Mouse (Mus musculus) heart, adult 2 months (tissue): ENCODE data around the gene Gnai2. TPM values are rescaled to one million over a fixed set of nuclear protein-coding genes. Genes with fewer than 3 reads are reported as not detected.

Experiments used
- DNase-seq, 2 experiments: peaks; one replicate each; pipeline ENCODE4 v3.0.0; 2021
- H3K27ac ChIP-seq: fragments of 200-600 bp; 2 replicates; pipeline ENCODE4 v1.8.1; 2022
- H3K27me3 ChIP-seq: fragments of 200-500 bp; 2 replicates; pipeline ENCODE4 v1.6.1; 2012; ENCODE audit warnings: mild to moderate bottlenecking, low read length, inconsistent platforms, mixed read lengths; ENCODE audit not compliant: control insufficient read depth, insufficient read depth
- H3K36me3 ChIP-seq: fragments of 200-500 bp; 2 replicates; pipeline ENCODE4 v1.6.1; 2012; ENCODE audit warnings: low read length, inconsistent platforms; ENCODE audit not compliant: control insufficient read depth, insufficient read depth
- H3K4me1 ChIP-seq: fragments of 200-500 bp; 2 replicates; pipeline ENCODE4 v1.6.1; 2011; ENCODE audit warnings: low read length; ENCODE audit not compliant: control insufficient read depth, insufficient read depth
- H3K4me3 ChIP-seq: fragments of 200-600 bp; 2 replicates; pipeline ENCODE4 v1.8.1; 2022
- H3K79me2 ChIP-seq: fragments of 200-500 bp; replicated peaks from 2 replicates; pipeline ENCODE4 v1.6.1; 2012; ENCODE audit warnings: mild to moderate bottlenecking, inconsistent platforms, low read length, moderate library complexity, mixed read lengths; ENCODE audit not compliant: control insufficient read depth, insufficient read depth
- H3K9ac ChIP-seq: fragments of 200-500 bp; 2 replicates; pipeline ENCODE4 v1.6.1; 2012; ENCODE audit warnings: low read depth, mild to moderate bottlenecking, control low read depth, inconsistent platforms, low read length, mixed read lengths
- CTCF ChIP-seq: fragments of 200-600 bp; IDR thresholded peaks from 2 replicates; pipeline ENCODE4 v1.8.1; 2022; ENCODE audit warnings: antibody characterized with exemption, mild to moderate bottlenecking, moderate library complexity
- EP300 ChIP-seq: fragments of 200-500 bp; IDR thresholded peaks from 2 replicates; pipeline ENCODE4 v1.6.1; 2011; ENCODE audit warnings: low read depth, low read length, control low read depth; ENCODE audit not compliant: insufficient read depth
- POLR2A ChIP-seq: fragments of 200-500 bp; IDR thresholded peaks from 2 replicates; pipeline ENCODE4 v1.6.1; 2011; ENCODE audit warnings: mild to moderate bottlenecking, low read depth, low read length, control low read depth; ENCODE audit not compliant: insufficient read depth
- WGBS: fragments of 180-500 bp; shearing (Covaris S2); methylation state at CpG from one replicate; pipeline ENCODE4 v1.1.7; 2018; 5-methylcytosine and 5-hydroxymethylcytosine counted together
- intact Hi-C: fragments of 180-260 bp; cut with DNase I; formaldehyde crosslinking; loops from one replicate; pipeline ENCODE4 v1.15.1; 2025
- polyA plus RNA-seq: library from polyadenylated mRNA; depleted of rRNA; stranded (reverse); fragments of >200 nt; gene quantifications from 2 replicates; pipeline ENCODE4 v1.2.3, GENCODE M21; 2012
- total RNA-seq, 2 experiments: library from RNA; stranded (reverse); gene quantifications; 2 replicates each; pipeline ENCODE4 v1.2.3; 2021

The Gnai2 gene
- total and polyA plus RNA-seq, 3 experiments: 243 to 311 (median 250) TPM

DNA sequence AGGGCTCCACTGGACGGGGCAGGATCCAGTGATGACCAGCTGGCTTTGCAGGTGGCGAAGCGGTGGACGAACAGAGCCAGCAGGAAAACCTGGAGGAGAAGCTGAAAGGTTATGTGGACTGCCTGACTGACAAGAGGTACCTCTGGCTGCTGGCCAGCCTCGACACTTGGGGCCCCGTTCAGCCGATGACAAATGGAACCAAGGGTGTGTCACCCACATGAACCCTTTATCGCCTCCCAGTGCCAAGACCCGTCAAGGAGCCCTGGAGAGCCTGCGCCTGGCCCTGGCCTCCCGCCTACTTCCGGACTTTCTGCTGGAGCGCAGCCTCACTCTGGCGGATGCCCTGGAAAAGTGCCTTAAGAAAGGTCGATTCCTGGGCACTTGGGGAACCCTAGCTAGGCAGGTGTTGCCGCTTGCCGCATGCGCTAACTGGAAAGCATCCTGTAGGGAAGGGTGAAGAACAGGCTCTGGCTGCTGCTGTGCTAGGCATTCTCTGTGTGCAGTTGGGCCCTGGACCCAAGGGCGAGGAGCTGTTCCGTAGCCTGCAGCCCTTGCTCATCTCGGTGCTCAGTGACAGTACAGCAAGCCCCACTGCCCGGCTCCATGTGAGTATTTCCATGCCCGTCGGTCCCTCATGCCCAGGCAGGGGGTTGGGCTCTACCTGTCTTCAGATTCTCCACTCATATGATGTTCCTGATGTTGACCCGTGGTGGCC is 45.0 kb downstream of the Gnai2 start:
- intact Hi-C loops: no loop called here
- Histone ChIP-seq H3K4me3 (no peak overlapping the region), H3K4me1 (peaks cover 2% of the 10 kb centered on the region; the same call in 1 of the 2 replicates), H3K27me3 (no peaks in the 10 kb centered on the region), H3K79me2 (no peaks in the 10 kb centered on the region), H3K9ac (no peak overlapping the region), H3K27ac (peak overlapping the region; percentile 48; the same call in 1 of the 2 replicates), H3K36me3 (no peaks in the 10 kb centered on the region)
- peak in 1 of 2 experiments; percentile 72 for DNase-seq
- 64% methylated on average over 25 of the region's 25 CpGs for WGBS
- TF ChIP-seq POLR2A: no peak
- no peak for TF ChIP-seq EP300
- no peak for TF ChIP-seq CTCF

DNA sequence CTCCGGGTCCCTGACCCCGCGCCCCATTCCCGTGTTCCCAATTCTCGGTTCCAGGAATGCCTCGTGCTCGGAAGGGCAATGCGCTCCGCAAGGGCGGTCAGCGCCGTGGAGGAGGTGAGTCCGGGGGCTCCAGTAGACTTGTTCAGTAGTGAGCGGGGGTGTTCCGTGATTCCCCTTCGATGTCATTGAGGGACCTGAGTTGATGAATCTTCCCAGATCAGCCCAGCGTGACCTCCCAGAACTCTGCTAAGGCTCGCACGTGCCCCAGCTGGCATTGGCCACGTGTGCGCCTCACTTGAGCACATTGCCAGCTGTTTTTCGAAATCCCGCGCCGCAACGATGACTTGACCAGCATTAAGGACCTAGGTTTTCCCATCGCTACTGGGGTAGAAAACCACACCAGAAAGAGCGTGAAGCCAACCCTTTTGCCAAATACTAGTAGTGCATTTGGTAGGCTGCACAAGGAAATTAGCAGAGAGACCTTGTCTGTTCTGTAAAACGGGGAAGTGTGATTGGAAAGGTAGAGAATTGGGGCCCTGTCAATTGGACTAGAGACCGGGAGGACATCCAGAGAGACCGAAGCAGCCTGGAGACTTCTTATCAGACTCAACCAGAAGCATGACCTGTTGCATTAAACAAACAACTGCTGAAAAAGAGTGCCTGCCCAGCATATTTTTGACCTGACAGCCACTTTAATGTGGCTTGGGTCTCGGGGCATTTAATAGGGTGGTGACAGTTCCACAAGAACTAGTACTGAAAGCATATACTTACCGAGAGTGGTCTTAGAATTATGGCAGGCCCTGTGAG is 47.1 kb downstream of the Gnai2 start:
- DNase-seq: no peak
- intact Hi-C loops: no loop called here
- Histone ChIP-seq H3K79me2 (no peaks in the 10 kb centered on the region), H3K36me3 (no peaks in the 10 kb centered on the region), H3K4me1 (no peaks in the 10 kb centered on the region; the same call in 1 of the 2 replicates), H3K4me3 (peak overlapping the region; percentile 84), H3K9ac (peak overlapping the region; percentile 64), H3K27me3 (no peaks in the 10 kb centered on the region), H3K27ac (peak overlapping the region; percentile 79)
- WGBS: 1% methylated on average over 33 of the region's 33 CpGs
- TF ChIP-seq CTCF (no peak), POLR2A (no peak), EP300 (no peak)

GRCm38 (mm10) chr9:107586974-107587832 is 48.0 kb downstream of the Gnai2 start, which contains the start of gene Ifrd2:
Gene Ifrd2, plus strand, starts transcription at chr9:107587642.
- Histone ChIP-seq H3K27ac (peak within 1 kb of the TSS; percentile 79), H3K27me3 (no peaks in the 10 kb centered on the region), H3K9ac (peak within 1 kb of the TSS; percentile 64), H3K36me3 (no peaks in the 10 kb centered on the region), H3K4me3 (peak within 1 kb of the TSS; percentile 84), H3K79me2 (no peaks in the 10 kb centered on the region), H3K4me1 (no peaks in the 10 kb centered on the region; the same call in 1 of the 2 replicates)
- intact Hi-C loops: no loop called here
- DNase-seq: peak; percentile 95 to 99
- TF ChIP-seq EP300 (peak; percentile 80), CTCF (no peak), POLR2A (peak; percentile 71)
- 9% methylated on average over 46 of the region's 46 CpGs for WGBS

DNA sequence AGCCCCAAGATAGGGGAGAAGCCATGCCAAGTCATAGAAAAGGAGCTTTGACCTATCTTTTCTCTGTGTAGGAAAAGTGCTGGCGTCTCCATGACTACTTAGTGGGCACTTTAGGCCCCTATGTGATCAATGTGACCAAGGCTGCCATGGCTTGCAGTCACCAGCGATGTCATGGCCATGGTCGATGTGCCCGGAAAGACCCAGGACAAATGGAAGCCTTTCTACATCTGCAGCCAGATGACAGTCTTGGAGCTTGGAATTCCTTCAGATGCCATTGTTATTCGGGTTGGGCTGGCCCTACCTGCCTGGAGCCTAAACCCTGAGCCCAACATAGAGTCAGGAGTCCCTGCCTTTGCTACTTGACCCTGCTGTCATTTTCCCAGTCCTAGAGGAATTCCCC is 48.7 kb downstream of the Gnai2 start:
- no peaks in the 10 kb centered on the region for H3K27me3 ChIP-seq
- H3K4me1 ChIP-seq: no peaks in the 10 kb centered on the region; the same call in none of the 2 replicates
- 79% methylated on average over 5 of the region's 5 CpGs for WGBS
- no peak overlapping the region for H3K27ac ChIP-seq
- intact Hi-C loops: no loop called here
- DNase-seq: no peak
- no peaks in the 10 kb centered on the region for H3K36me3 ChIP-seq
- H3K79me2 ChIP-seq: no peaks in the 10 kb centered on the region
- H3K4me3 ChIP-seq: no peak overlapping the region
- no peak for TF ChIP-seq CTCF
- no peak for TF ChIP-seq POLR2A
- H3K9ac ChIP-seq: no peak overlapping the region

- intact Hi-C loops: no loop called here
- H3K9ac ChIP-seq: no peak overlapping the region
- peaks cover 9% of the 10 kb centered on the region for H3K4me1 ChIP-seq
- H3K27ac ChIP-seq: no peak overlapping the region
- 92% methylated on average over 14 of the region's 14 CpGs for WGBS
- H3K79me2 ChIP-seq: no peaks in the 10 kb centered on the region
- no peak for DNase-seq
- TF ChIP-seq POLR2A (no peak), CTCF (no peak), EP300 (no peak)
- no peaks in the 10 kb centered on the region for H3K27me3 ChIP-seq
- H3K36me3 ChIP-seq: no peaks in the 10 kb centered on the region
- no peak overlapping the region for H3K4me3 ChIP-seq
These were observed 52.0 kb downstream of the Gnai2 start for GRCm38 (mm10) chr9:107583174-107583573.
